ENCODE assay signal across 1 mouse cellular context in genomic region chr9:72661895-72662661, GRCm38 (mm10).
A peak's percentile ranks its signal among the peaks of the same experiment; 100 is the strongest.
TF ChIP-seq lines count a peak whose summit lies in the region.

Gene Nedd4, plus strand, starts transcription at chr9:72662346.

TF ChIP-seq in CH12.LX, 34 proteins besides CTCF, POLR2A, EP300 and RAD21 (continued from another document):
- TF ChIP-seq KAT2A (IDR thresholded peaks at IDR 0.05; ENCODE audit: insufficient replicate concordance, low read length) (0 out of 2 replicates have a peak, but pooled peaks have one; percentile 21), TCF12 (IDR thresholded peaks at IDR 0.05; ENCODE audit: low read depth, low read length) (peak; percentile 63; the same call in 1 of the 2 replicates), MAZ (IDR thresholded peaks at IDR 0.05; ENCODE audit: low read depth, low read length) (0 out of 2 replicates have a peak, but pooled peaks have one; percentile 10), ZC3H11A (IDR thresholded peaks at IDR 0.05; ENCODE audit: low read depth, low read length) (no peak), CHD2 (IDR thresholded peaks at IDR 0.05; ENCODE audit: low read length) (peak; percentile 54), IRF4 (IDR thresholded peaks at IDR 0.05; ENCODE audit: low read depth, low read length) (0 out of 2 replicates have a peak, but pooled peaks have one; percentile 12), MAX (IDR thresholded peaks at IDR 0.05; ENCODE audit: low read length) (0 out of 2 replicates have a peak, but pooled peaks have one; percentile 11), GABPA (IDR thresholded peaks at IDR 0.05; ENCODE audit: insufficient replicate concordance, low read depth, low read length) (no peak)
